Mouse (Mus musculus): ENCODE results near the gene Ybx1.
"Not testable (repeated sequence)": the region's sequence is repeated elsewhere in the genome, so short reads cannot be mapped to it uniquely, and the experiment has no call there.

Gene Ybx1

DNA sequence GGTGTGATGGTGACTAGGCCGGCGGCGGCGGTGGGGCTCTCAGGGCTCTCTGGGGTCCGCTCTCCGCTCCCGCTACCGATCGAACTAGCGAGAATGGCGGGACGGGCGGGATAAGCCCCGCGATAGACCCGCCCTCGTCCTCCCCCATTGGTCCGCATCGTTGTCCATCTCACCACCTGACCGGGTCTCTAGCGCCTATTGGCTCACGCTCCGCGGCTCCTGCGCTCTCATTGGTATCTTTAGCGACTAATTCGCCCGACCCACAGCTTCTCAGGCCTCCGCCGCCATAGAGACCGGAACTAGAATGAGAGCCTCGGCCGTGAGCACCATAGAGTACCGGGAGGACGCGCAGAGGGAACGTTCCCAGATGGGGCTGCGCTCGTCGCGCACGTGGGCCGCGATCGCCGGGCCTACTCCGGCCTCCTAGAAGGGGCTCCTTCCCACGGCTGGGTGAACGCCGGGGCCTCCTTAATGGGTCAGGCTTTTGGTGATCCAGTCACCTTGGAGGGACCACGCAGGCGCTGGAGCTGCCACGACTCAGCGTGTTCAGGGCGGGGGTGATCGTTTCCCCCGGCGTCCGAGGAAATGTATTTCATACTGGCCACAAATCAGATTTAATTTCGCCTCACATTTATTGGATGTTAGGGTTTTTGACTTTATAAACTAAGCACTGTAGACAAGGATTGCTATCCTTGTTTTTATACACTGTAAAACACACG lies at the start of gene Ybx1:
Ybx1 (minus strand) TSS at position 190 of the 719 bp plus-strand sequence.
- peak; percentile 99 for DNase-seq

DNA sequence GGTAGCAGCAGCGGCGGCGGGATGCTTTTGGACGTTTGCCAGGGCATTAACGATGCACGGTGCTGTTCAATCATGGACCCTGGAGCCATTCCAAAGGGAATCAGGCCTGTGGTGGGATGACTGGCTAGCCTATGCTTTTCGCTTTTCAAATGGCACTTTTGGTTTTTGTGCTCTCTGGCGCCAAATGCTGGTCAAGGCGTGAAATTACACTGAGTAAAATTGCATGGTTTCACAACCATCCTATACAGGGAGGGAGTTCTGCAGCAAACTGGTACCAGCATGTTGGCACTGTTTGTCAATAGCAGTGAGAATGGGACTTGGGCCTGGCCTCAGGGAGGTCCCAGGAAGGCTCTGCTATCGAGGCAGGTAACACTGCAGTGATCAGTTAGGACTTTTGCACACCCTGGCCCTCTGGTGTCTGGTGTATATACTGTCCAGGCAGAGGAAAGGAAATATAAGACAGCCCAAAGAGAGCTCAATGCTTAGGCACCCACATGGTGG lies 44.5 kb upstream of the Ybx1 start:
- DNase-seq: peak; percentile 25

DNA sequence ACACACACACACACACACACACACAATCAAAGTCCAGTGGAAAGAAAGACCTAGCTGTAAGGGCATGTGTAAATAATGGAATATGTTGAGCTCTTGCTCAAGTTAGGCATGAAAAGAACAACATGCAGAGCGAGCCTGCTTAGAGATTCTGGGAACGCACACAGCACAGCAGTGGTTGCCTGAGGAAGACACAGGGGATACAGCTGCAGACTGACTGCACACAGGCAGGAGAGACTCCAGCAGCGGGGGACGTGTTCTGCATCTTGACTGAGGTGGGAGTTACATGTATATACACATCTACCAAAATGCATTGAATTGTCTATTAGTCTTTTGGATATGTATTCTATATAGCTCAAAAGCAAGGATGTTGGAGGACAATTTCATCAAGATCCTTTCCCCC lies 44.0 kb upstream of the Ybx1 start:
- no peak for DNase-seq

DNA sequence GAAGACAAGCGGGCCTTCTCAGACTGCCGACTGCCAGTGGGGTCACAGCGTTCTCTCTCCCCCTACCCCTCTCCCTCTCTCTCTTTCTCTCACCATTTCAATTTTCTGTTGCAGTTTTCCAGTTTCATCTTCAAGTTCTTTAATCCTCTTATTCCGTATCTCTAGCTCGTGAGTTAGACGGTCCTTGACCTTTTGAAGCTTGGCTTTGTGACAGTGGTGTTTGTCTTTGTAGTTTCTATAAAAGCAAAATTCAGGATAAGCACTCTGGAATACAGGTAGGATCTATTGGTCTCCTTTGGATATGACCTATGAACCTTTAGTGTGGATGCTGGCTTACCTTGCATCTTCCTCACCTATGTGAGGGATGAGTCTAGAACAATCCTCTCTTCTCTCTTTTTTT lies 39.1 kb upstream of the Ybx1 start:
- DNase-seq: no peak

DNA sequence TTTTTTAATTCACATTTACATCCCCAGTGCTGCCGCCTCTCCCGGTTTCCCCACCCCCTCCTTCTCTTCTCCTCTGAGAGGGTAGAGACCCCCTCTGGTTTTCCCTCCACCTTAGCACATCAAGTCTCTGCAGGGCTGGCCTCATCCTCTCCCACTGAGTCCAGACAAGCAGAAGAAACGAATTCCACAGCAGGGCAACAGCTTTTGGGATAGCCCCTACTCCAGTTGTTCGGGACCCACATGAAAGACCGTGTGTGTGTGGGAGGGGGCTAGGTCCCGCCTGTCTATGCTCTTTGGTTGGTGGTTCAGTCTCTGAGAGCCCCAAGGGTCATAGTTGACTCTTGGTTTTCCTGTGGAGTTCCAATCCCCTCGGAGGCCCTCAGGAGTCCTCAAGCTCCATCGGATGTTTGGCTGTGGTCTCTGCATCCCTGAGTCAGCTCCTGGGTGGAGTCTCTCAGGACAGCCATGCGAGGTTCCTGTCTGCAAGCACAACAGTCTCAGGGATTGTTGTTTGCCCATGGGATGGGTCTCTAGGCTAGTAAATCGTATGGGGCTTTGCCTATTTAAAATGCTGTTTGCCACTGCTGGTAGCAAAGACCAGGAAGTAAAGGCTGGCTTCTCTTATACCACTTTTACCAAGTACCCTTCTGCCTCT lies 26.6 kb upstream of the Ybx1 start:
- peak; percentile 16 for DNase-seq

DNA sequence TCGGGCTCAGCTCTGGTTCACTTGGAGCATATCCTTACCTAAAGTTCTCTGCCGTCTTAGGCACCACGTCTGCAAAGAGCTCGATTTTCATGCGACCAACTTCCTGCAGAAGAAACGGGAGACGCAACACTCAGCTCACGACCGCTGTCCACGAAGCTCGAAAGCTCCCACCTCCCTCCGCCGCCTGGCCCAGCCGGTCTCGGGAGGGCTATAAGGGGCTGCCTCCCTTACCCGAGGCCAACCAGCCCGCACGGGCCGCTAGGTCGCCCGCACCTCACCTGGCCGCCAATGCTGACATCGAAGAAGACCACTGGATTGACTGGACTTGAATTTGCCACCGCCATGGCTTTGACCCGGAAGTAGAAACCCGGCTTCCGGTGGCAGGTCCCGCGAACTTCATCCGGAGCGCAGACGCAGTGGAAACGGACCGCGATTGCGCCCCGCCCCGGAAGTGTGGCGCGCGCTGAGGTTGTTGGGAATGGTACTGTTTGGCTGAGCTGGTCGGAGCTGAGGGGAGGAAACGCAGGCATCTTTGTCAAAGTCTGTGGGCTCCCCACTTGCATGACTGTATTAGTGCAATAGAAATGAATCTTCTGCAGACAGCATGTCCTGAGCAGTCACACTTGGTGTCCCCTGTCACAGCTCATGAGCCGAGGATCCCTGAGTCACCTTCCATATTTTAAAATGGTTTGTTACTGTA lies 25.9 kb upstream of the Ybx1 start, which contains the start of gene Ppih:
Ppih (minus strand) TSS at position 416 of the 700 bp plus-strand sequence.
- DNase-seq: peak; percentile 95

DNA sequence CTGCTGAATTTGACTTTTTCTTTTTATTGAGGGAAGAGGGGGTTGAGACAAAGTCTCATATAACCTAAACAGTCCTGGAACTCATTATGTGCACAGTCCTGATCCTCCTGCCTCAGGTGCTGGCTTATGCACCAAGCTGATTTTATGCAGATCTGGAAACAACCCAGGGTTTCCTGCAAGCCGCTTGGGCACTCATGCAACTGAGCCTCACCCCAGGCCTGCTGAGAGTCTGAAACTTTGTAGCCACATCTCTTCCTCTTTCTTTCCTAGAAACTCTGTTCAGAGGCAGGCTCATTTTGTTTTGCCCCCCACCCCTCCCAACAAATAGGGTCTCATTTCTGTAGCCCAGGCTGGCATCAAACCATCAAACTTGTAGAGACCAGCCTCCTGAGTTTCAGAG lies 19.4 kb upstream of the Ybx1 start:
- no peak for DNase-seq

DNA sequence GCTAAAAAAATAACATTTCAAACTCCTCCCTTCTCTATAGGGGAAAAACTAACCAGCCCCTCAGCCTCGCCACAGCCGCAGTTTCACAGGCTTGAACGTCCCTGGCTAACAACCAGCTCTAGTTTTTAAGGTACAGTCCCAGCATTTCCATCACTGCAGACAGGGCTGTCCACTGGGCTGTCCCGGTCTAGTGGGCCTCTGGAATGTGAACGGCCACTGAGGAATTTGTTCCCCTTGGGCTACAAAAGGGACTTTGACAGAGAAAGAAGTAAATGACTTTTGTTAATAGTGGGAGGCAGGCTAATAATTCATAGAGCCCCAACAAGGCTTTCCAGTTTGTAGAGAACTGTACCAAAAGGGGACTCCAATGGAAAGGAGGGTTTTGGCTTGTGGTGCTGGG lies 11.0 kb upstream of the Ybx1 start:
- DNase-seq: no peak

DNA sequence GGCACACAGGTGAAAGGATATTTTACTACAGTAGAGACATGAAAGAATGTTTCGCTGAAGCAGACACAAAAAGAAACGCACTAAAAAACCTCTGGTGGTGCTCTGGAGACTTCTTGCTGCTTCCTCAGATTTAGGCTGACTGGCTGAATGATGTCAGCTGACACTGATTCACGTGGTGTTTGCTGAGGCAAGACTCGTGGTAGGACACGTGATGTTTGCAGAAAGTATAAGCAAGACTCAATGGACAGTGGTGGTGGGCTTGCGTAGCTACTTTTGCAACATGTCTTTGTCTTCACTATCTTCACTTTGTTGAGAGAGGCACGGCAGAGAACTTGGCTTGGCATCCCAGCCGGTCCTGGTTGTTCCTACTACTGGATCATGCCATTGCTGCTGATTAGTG lies 8.9 kb upstream of the Ybx1 start:
- no peak for DNase-seq

DNA sequence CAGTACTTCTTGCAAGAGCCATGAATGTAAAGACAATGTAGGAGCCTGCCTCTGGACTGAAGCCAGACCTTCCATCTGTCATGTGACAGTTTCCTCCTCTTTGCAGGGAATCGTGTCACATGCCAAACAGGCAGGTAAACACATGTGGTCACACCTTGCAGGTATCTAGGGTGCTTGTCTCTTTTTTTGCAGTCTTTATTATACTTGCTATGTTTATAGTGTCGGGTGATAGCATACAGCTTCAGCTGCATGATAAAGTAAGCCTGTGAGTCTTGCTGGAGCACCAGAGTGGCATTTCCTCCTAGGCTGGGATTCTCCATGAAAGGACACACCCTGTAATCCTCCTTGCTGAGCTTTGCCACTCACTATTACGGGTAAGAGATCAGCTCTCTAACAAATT lies 7.4 kb upstream of the Ybx1 start:
- no peak for DNase-seq

DNA sequence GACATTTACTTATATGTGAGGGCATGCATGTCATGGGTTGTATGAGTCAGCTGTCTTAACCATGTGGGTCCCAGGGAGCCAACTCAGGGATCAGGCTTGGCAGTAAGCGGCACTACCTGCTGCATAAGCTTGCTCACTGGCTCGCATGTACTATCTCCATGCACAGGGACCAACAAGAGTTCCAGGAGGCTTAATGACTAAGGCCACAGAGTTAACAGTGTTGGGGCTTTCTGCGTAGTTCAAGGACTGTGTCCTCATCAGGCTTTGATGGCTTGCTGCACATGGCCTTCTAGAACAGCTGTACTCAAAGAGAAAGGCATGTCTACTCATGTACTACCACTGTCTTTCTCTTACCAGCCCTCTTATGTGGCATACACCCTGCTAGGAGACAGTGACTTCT lies 6.4 kb upstream of the Ybx1 start:
- DNase-seq: no peak

DNA sequence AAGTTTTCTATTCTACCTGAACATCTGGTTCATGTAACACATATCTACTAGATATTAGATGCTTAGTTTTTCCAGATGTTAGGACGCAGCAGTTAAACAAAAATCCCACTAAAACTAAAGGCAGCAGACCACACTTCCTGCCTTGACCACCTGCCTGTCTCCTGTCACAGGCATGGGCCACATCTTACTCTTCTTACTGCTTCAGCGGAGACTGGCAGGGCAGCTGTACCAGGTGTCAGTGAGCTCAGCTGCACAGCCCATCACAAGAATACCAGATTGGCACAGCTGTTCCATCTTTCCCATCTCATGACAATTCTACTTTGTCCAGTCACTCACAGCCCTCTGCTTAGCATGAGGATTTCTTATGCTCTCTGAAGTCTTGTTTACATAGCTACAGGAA lies 3.0 kb upstream of the Ybx1 start:
- no peak for DNase-seq

DNA sequence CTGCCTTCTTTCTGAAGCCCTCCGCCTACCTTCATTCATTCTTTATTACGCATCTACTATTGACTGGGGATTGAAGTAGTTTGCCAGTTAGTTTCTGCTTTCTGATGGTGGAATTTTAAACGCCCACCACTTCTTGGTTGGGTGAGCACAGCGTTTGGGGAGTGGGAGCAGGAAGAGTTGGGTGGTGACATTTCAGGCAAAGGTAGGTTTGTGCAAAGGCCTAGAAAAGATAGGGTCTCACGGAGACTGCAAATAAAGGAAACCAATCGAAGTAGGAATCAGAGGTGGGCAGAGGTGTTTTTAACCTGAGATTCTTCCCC lies 690 bp upstream of the Ybx1 start:
- DNase-seq: no peak

DNA sequence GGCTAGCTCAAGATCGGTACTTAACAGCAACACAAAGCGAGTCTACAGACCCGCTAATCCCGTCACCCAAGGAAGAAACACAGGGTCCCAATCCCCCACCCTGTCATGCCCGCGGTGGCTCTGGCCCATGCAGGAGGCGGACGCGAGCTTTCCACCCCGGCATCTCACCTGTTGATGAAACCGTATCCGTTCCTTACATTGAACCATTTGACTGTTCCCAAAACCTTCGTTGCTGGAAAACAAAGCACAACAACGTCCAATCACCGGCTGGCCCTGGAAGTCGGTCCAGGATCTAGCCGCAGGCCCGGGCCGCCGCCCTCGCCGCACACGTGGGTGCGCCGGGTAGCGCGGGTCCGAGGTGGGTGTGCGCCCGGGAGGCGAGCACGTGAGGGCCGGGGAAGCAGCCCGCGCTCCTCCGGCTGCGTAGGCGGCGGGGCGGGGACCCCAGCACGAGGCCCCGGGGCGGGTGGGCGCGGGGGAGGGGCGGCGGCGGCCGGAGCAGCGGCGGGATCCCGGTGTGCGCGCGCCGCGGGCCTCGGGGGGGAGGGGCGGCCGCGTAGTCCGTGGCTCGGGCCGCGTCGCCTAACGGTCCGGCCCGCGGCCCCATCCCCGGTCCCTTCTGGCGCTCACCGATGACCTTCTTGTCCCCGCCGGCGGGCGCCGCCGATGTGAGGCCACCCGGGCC lies 688 bp downstream of the Ybx1 start:
- DNase-seq: peak; percentile 26

DNA sequence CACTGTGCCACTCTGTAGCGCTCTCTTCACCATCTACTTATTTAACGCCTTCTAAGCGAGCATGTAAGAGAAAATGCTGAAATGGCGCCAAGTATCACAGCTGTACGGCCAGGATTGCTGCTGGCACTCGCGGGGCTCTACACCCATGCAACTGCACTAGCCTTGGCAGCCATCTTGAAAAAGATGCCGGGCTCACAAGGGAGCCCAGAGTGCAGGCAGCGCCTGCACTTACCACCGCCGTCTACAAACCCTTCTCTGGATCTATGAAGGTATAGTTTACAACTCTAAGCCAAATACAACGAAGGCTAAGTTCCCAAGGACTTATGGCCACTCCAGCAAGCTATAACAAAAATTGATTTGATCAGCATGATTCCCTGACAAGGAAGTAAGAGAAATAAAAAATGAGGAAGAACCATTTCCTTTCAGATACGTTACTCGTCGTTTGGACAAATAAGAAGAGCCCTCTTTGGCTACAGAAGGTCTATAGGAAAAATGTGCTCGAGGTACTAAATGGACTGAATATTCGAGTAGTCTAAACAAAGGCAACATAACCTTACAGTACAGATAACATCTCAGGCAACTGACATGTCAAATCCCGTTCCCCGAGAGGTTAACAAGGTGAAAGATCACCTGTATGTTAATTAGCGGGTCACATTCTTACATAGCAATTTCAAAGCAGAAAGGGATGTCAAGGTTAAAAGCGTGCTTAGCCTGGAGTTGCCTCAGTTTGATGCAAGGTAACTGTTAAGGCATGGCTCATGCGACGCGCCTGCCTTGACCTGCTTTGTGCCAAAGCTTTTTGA lies 1.4 kb downstream of the Ybx1 start:
- peak; percentile 14 for DNase-seq

DNA sequence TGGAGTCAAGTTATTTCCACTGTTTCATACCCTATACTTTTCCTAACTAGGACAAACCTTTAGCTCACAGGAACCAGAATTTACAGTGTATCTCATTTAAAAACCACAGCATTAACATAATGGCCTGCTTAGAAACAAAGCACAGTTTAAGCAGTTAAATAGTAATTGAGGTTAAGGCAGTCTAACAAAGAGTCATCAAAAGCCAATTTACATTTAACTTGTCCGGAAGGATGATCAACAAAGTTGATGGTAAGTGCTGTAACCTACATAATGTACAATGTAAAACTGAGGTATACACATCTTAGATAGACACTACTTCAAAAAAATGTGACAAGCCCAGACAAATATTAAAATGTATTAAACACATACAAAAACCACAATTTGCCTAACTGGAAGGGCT lies 2.5 kb downstream of the Ybx1 start:
- DNase-seq: no peak

DNA sequence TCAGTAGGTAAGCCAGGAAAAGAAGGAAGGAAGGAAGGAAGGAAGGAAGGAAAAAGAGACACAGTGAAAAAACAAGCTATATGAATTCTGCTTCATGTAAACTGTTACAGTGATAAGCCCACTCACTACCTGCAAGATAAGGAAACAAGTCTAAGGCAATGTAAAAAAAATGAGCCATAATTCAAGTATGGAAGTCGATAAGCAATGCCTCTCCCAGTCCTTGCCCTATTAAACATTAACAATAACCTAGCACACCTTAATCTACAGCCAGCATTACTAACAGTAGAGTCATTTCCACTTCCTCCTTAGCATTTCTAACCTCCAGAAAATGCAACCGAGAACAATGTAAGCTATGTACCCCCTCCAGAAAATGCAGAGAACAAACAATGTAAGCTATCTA lies 9.1 kb downstream of the Ybx1 start:
- no peak for DNase-seq

DNA sequence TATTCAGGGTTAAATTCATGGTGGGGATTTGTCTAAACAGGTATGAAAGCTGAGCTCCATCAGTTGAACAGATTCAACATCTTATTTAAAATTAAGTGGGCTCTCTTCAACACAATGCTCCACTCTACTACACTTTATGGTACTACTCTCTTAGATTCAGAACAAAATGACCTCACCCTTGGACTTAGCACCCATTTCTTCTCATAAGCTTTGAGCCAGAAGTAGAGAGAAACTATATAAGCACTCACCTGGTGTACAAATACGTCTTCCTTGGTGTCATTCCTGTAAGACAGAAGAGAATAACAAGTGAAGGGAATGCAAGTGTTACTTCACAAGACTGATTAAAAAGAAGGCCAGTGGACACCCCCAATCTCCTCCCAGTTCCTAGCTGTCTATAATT lies 9.5 kb downstream of the Ybx1 start:
- no peak for DNase-seq

DNA sequence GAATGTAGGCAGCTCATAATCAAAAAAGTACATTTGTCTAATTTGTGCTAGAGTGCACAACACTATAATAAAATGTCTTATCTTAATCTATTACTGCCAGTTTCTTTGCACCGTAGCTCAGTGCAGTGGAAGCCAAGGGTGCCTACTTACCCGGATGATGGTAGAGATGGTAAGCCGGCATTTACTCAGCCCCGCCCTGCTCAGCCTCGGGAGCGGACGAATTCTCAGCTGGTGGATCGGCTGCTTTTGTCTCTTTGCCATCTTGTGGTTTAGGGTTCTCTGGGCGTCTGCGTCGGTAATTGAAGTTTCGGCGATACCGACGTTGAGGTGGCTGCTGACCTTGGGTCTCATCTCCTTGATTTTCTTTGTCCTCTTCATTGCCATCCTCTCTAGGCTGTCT lies 15.6 kb downstream of the Ybx1 start:
- DNase-seq: not testable (repeated sequence)

DNA sequence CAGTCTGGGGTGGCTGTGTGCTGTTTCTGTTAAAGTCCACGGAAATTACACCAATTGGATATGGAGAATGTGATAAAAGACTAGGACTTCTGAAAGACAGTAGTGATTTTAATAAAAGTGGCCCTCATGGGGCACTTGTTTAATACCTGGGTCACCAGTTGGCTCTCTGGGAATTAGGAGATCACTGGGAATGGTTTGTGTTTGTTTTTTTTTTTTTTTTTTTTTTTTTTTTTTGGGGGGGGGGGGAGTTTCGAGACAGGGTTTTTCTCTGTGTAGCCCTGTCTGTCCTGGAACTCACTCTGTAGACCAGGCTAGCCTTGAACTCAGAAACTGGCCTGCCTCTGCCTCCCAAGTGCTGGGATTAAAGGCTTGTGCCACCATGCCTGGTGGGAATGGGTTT lies 18.7 kb downstream of the Ybx1 start:
- DNase-seq: no peak

DNA sequence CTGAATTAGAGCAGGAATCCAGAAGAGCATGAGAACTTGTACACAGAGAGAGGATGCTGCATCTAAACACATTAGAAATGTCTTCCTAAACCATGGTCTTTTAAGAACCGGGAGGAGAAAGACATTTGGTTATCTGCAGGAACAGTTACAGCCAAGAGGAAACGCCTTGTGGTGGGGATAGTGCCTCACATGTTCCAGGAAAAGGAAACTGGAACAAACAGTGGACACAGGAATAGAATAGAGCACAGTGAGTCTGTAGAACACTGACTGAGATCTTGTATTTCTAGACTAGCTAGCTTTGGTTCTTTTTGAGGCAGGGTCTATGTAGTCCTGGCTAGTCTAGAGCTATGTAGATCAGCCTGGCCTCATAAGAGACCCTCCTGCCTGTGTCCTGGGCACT lies 19.2 kb downstream of the Ybx1 start:
- no peak for DNase-seq

DNA sequence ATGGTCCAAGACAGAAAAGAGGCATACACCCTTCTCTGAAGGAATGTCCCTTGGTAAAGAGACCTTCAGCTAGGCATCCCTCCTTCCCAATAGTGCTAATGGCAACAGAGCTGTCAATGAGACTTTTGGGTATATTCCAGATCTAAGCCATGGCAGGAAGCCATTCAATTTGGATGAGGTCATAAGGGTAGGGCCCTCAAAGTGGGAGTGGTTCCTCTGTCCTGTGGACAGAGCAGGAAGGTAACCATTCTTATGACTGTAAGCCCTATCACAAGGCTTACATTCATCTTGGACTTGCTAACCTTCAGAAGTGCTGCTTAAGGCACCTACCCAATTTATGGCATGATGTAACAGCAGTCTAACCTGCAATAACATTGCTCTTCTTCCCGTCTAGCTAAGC lies 19.8 kb downstream of the Ybx1 start:
- DNase-seq: no peak

DNA sequence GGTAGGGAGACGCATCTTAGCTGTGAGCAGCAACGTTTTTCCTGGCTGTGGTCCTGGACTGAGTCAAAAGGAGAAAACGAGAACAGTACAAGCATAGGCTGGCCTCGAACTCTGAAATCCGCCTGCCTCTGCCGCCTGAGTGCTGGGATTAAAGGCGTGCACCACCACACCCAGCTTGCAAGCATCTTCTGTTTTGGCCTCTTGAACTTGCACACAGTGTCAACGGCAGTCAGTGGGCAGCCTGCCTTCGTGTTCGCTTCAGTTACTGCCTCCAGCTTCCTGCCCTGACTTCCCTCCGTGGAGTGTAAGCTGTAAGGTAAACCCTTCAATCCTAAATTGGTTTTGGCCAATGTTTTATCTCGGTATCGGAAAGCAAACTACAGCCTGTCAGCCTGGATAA lies 27.8 kb downstream of the Ybx1 start:
- no peak for DNase-seq

All from cerebellum, adult 11 months (tissue).